ENCODE assay signal across 27 mouse cellular contexts in genomic region chr13:81425111-81425510, GRCm38 (mm10).
DNase-seq lines count a peak whose midpoint lies in the region; ATAC-seq lines count a peak whose summit lies in the region.
"Had no signal": no experiment of that assay in that cellular context is flagged by ENCODE, and none has a peak within 500 bp of the region (broad histone marks: within the 10 kb centered on the region; RNA-seq: fewer than 3 reads in every experiment).

No protein-coding gene starts in this region.

- H3K4me1 ChIP-seq in neural tube, embryonic 11.5 days (ENCODE audit: control insufficient read depth, insufficient read depth, low read length), result no peaks in the 10 kb centered on the region
- H3K4me1 ChIP-seq in embryonic facial prominence, embryonic 10.5 days, result peaks cover 11% of the 10 kb centered on the region
- H3K4me1 ChIP-seq in heart, embryonic 11.5 days (ENCODE audit: control insufficient read depth, insufficient read depth, low read length), result no peaks in the 10 kb centered on the region
- H3K4me1 ChIP-seq: embryonic facial prominence, embryonic 15.5 days; heart, embryonic 13.5 days; intestine, embryonic 15.5 days had no signal

- H3K27me3 ChIP-seq in neural tube, embryonic 11.5 days (ENCODE audit: control insufficient read depth, insufficient read depth, low read length), result no peaks in the 10 kb centered on the region
- H3K27me3 ChIP-seq in embryonic facial prominence, embryonic 10.5 days (replicated peaks; ENCODE audit: low read depth, poor library complexity, severe bottlenecking), result no peaks in the 10 kb centered on the region
- no peaks in the 10 kb centered on the region for H3K27me3 ChIP-seq in heart, embryonic 11.5 days (ENCODE audit: control insufficient read depth, insufficient read depth, low read length)
- H3K27me3 ChIP-seq: CH12.LX; embryonic facial prominence, embryonic 12.5 days; embryonic facial prominence, embryonic 15.5 days; heart, embryonic 13.5 days; intestine, embryonic 15.5 days had no signal

- DNase-seq in neural tube, embryonic 11.5 days (ENCODE audit: low spot score), result peak; percentile 43
- DNase-seq in neural tube, embryonic 10.5 days (ENCODE audit: extremely low spot score, low spot score), result no peak
- peak; percentile 52 for DNase-seq in embryonic facial prominence, embryonic 10.5 days (ENCODE audit: low spot score)
- DNase-seq in hindlimb bud, embryonic 11.5 days (ENCODE audit: extremely low spot score, low read depth, low spot score), result peak; percentile 31
- DNase-seq in mesoderm, embryonic 11.5 days (ENCODE audit: low read depth, low spot score), result peak; percentile 65
- DNase-seq in left cerebral cortex, postnatal 36 days (ENCODE audit: low spot score in 2 of 2), result no peak
- DNase-seq in right cerebral cortex, postnatal 10 days (ENCODE audit: low spot score in 2 of 2), result no peak
- DNase-seq: adrenal gland, adult 2 months; adrenal gland, postnatal 14 days; B cell, adult 2 months; cerebellum, adult 11 months; cerebellum, adult 2 months; cerebellum, adult 9-11 months; cerebellum, postnatal 25 days; forebrain, postnatal 0 days; gastrocnemius, postnatal 25 days; heart, adult 18-20 months; heart, postnatal 14 days; heart, postnatal 4 days had no signal

- H3K4me3 ChIP-seq in neural tube, embryonic 11.5 days (ENCODE audit: low read depth, low read length), result no peak overlapping the region
- H3K4me3 ChIP-seq in embryonic facial prominence, embryonic 10.5 days, result no peak overlapping the region
- no peak overlapping the region for H3K4me3 ChIP-seq in heart, embryonic 11.5 days (ENCODE audit: low read depth, low read length)
- H3K4me3 ChIP-seq: embryonic facial prominence, embryonic 12.5 days; embryonic facial prominence, embryonic 15.5 days; heart, embryonic 13.5 days; intestine, embryonic 15.5 days had no signal

- no peak for ATAC-seq in neural tube, embryonic 11.5 days (ENCODE audit: insufficient read depth, low FRiP score, low TSS enrichment)
- no peak for ATAC-seq in heart, embryonic 11.5 days (replicated peaks; ENCODE audit: insufficient number of reproducible peaks, low FRiP score, low TSS enrichment)
- ATAC-seq: forebrain, embryonic 14.5 days; forebrain, postnatal 0 days; intestine, embryonic 15.5 days had no signal

- H3K36me3 ChIP-seq in neural tube, embryonic 11.5 days (ENCODE audit: control insufficient read depth, insufficient read depth, low read length), result no peaks in the 10 kb centered on the region
- H3K36me3 ChIP-seq in embryonic facial prominence, embryonic 10.5 days (replicated peaks), result no peaks in the 10 kb centered on the region
- no peaks in the 10 kb centered on the region for H3K36me3 ChIP-seq in heart, embryonic 11.5 days (ENCODE audit: control insufficient read depth, insufficient read depth, low read length)
- H3K36me3 ChIP-seq: embryonic facial prominence, embryonic 12.5 days; embryonic facial prominence, embryonic 15.5 days; heart, embryonic 13.5 days; intestine, embryonic 15.5 days had no signal

- H3K4me2 ChIP-seq in neural tube, embryonic 11.5 days (ENCODE audit: low read depth), result no peak overlapping the region
- H3K4me2 ChIP-seq in heart, embryonic 11.5 days, result no peak overlapping the region
- H3K4me2 ChIP-seq: embryonic facial prominence, embryonic 12.5 days; embryonic facial prominence, embryonic 15.5 days; heart, embryonic 13.5 days; hindbrain, embryonic 14.5 days; intestine, embryonic 15.5 days had no signal

- no peaks in the 10 kb centered on the region for H3K9me3 ChIP-seq in neural tube, embryonic 11.5 days (ENCODE audit: control insufficient read depth, low read length)
- no peaks in the 10 kb centered on the region for H3K9me3 ChIP-seq in embryonic facial prominence, embryonic 10.5 days
- H3K9me3 ChIP-seq in heart, embryonic 11.5 days (replicated peaks; ENCODE audit: control insufficient read depth, low read length), result no peaks in the 10 kb centered on the region
- H3K9me3 ChIP-seq: embryonic facial prominence, embryonic 12.5 days; embryonic facial prominence, embryonic 15.5 days; heart, embryonic 13.5 days; intestine, embryonic 15.5 days had no signal

- intact Hi-C loops in left cerebral cortex, postnatal 36 days (cut with DNase I), result no loop called here

- 46% methylated on average over 6 of the region's 6 CpGs for WGBS in neural tube, embryonic 11.5 days
- 54% methylated on average over 6 of the region's 6 CpGs for WGBS in embryonic facial prominence, embryonic 10.5 days
- WGBS in heart, embryonic 11.5 days (ENCODE audit: insufficient replicate concordance), result 63% methylated on average over 6 of the region's 6 CpGs

- no peak overlapping the region for H3K27ac ChIP-seq in neural tube, embryonic 11.5 days (ENCODE audit: low read depth, low read length)
- H3K27ac ChIP-seq in embryonic facial prominence, embryonic 10.5 days (replicated peaks), result no peak overlapping the region
- no peak overlapping the region for H3K27ac ChIP-seq in heart, embryonic 11.5 days (ENCODE audit: low read depth, low read length)
- H3K27ac ChIP-seq: embryonic facial prominence, embryonic 12.5 days; embryonic facial prominence, embryonic 15.5 days; heart, embryonic 13.5 days; hindbrain, embryonic 14.5 days; intestine, embryonic 15.5 days had no signal

- H3K9ac ChIP-seq in neural tube, embryonic 11.5 days (ENCODE audit: low read length), result no peak overlapping the region
- H3K9ac ChIP-seq in heart, embryonic 11.5 days (ENCODE audit: low read depth, low read length), result no peak overlapping the region
- H3K9ac ChIP-seq: embryonic facial prominence, embryonic 12.5 days; embryonic facial prominence, embryonic 15.5 days; forebrain, postnatal 0 days; heart, embryonic 13.5 days; hindbrain, embryonic 14.5 days; intestine, embryonic 15.5 days had no signal

Comparison
In these comparisons a context has a peak if more than half of its experiments do, and no peak if none do; other contexts are left out.
1. DNase-seq: peak in neural tube, embryonic 11.5 days (single experiment), embryonic facial prominence, embryonic 10.5 days (single experiment), hindlimb bud, embryonic 11.5 days (single experiment) and mesoderm, embryonic 11.5 days (single experiment); none in neural tube, embryonic 10.5 days (single experiment), left cerebral cortex, postnatal 36 days (0 of 2) and right cerebral cortex, postnatal 10 days (0 of 2).